Mouse (Mus musculus) hindbrain, postnatal 0 days (tissue): ENCODE data around the gene Msln. TPM values are rescaled to one million over a fixed set of nuclear protein-coding genes. Genes with fewer than 3 reads are reported as not detected.

Source experiments
- ATAC-seq: fragments of 200-750 bp; cut with Nextera tagmentation; 2 replicates; pipeline ENCODE4 v1.8.0; 2017; ENCODE audit warnings: mild to moderate bottlenecking, moderate TSS enrichment, moderate library complexity
- DNase-seq: peaks from one replicate; pipeline ENCODE4 v3.0.0-alpha.2; 2015; ENCODE audit warnings: low spot score
- H3K27ac ChIP-seq: fragments of 300-500 bp; sonication (generic); 2 replicates; pipeline ENCODE4 v1.5.1; 2014; ENCODE audit warnings: mild to moderate bottlenecking
- H3K27me3 ChIP-seq: fragments of 300-500 bp; sonication (generic); 2 replicates; pipeline ENCODE4 v1.6.1; 2014; ENCODE audit warnings: low read length, mixed read lengths; ENCODE audit not compliant: insufficient read depth
- H3K36me3 ChIP-seq: fragments of 300-500 bp; sonication (generic); 2 replicates; pipeline ENCODE4 v1.6.1; 2014; ENCODE audit warnings: low read length, mixed read lengths; ENCODE audit not compliant: insufficient read depth
- H3K4me1 ChIP-seq: fragments of 300-500 bp; sonication (generic); 2 replicates; pipeline ENCODE4 v1.6.1; 2014; ENCODE audit warnings: antibody characterized with exemption, low read length, mixed read lengths; ENCODE audit not compliant: insufficient read depth
- H3K4me2 ChIP-seq: fragments of 300-500 bp; sonication (generic); 2 replicates; pipeline ENCODE4 v1.6.1; 2014; ENCODE audit warnings: low read depth, mild to moderate bottlenecking, low read length, moderate library complexity, mixed read lengths
- H3K4me3 ChIP-seq: fragments of 300-500 bp; sonication (generic); 2 replicates; pipeline ENCODE4 v1.5.1; 2014; ENCODE audit warnings: low read length
- H3K9ac ChIP-seq: fragments of 300-500 bp; sonication (generic); replicated peaks from 2 replicates; pipeline ENCODE4 v1.6.1; 2014; ENCODE audit warnings: mild to moderate bottlenecking, low read length, moderate library complexity, mixed read lengths
- H3K9me3 ChIP-seq: fragments of 300-500 bp; sonication (generic); 2 replicates; pipeline ENCODE4 v1.6.1; 2016; ENCODE audit warnings: low read length, mixed read lengths
- CTCF ChIP-seq: IDR thresholded peaks from 2 replicates; pipeline ENCODE4 v1.5.1; 2016; ENCODE audit warnings: antibody characterized with exemption, control low read depth, low read depth
- whole genome bisulfite sequencing: fragments of 180-500 bp; shearing (Covaris S2); extraction: QIAGEN DNeasy Blood & Tissue Kit; methylation state at CpG from one replicate; pipeline ENCODE4 v1.1.7; 2014; 5-methylcytosine and 5-hydroxymethylcytosine counted together
- microRNA-seq, 2 experiments: library from miRNA; unstranded; fragments of <30 nt; microRNA quantifications; one replicate each; pipeline ENCODE4; 2016
- polyA plus RNA-seq: library from polyadenylated mRNA; unstranded; fragments of >200 nt; fragmentation: Nextera tagmentation; extraction: Ambion mirVana; gene quantifications from 2 replicates; pipeline ENCODE4 v1.2.1, GENCODE M21; 2015
- total RNA-seq: library from RNA; depleted of rRNA; stranded (reverse); fragments of >200 nt; gene quantifications from 2 replicates; pipeline ENCODE4 v1.2.3, GENCODE M21; 2014; rRNA removed

The Msln gene
- total and polyA plus RNA-seq, 2 experiments from 2014 or later = 1.1 to 2.0 TPM

- Histone ChIP-seq H3K9ac (no peak overlapping the region), H3K9me3 (no peaks in the 10 kb centered on the region), H3K4me1 (no peaks in the 10 kb centered on the region), H3K27ac (no peak overlapping the region), H3K27me3 (no peaks in the 10 kb centered on the region), H3K36me3 (no peaks in the 10 kb centered on the region), H3K4me3 (no peak overlapping the region), H3K4me2 (no peak overlapping the region)
- WGBS = 59% methylated on average over 9 of the region's 9 CpGs
- DNase-seq (no peak), ATAC-seq (no peak)
- TF ChIP-seq CTCF = peak; percentile 54
Measured at GRCm38 (mm10) chr17:25700863-25701496, 53.2 kb downstream of the Msln start.

Small RNA genes lying within 50 kb of the gene (microRNA-seq; reads per million reads assigned to microRNA genes)
- gene Gm25083 (0 reads per million in 2 experiments), gene Mir6966 (0.36 to 0.53 reads per million in 2 experiments)

Other genes starting within 250 kb of the Msln start
- 52.1 and 54.5 TPM in 2 replicates for gene Sox8, start 183.7 kb downstream of the Msln start, total RNA-seq
- gene Sox8, start 183.7 kb downstream of the Msln start, polyA plus RNA-seq = 28.9 and 31.5 TPM in 2 replicates
- 38.1 and 45.1 TPM in 2 replicates for gene Lmf1, start 175.3 kb downstream of the Msln start, total RNA-seq
- 21.4 and 22.4 TPM in 2 replicates for gene Lmf1, start 175.3 kb downstream of the Msln start, polyA plus RNA-seq
- gene Gng13, start 37.2 kb downstream of the Msln start, total RNA-seq = 10.9 TPM in 1 of 2 replicates, not detected in the other
- gene Gng13, start 37.2 kb downstream of the Msln start, polyA plus RNA-seq = 22.0 and 23.7 TPM in 2 replicates
- gene Chtf18, start 27.0 kb downstream of the Msln start, total RNA-seq = 4.9 and 7.8 TPM in 2 replicates
- 4.9 and 5.4 TPM in 2 replicates for gene Chtf18, start 27.0 kb downstream of the Msln start, polyA plus RNA-seq
- gene Rpusd1, start 26.7 kb downstream of the Msln start, total RNA-seq = 10.1 and 18.7 TPM in 2 replicates
- gene Rpusd1, start 26.7 kb downstream of the Msln start, polyA plus RNA-seq = 27.5 and 27.9 TPM in 2 replicates
- 0.05 TPM in 1 of 2 replicates, not detected in the other for gene Mslnl, start 18.3 kb downstream of the Msln start, total RNA-seq
- gene Mslnl, start 18.3 kb downstream of the Msln start, polyA plus RNA-seq = not detected in 2 replicates
- gene Narfl, start 19.4 kb upstream of the Msln start, total RNA-seq = 22.2 and 28.2 TPM in 2 replicates
- 27.5 and 27.9 TPM in 2 replicates for gene Narfl, start 19.4 kb upstream of the Msln start, polyA plus RNA-seq
- 159 and 171 TPM in 2 replicates for gene Haghl, start 31.3 kb upstream of the Msln start, total RNA-seq
- 219 and 225 TPM in 2 replicates for gene Haghl, start 31.3 kb upstream of the Msln start, polyA plus RNA-seq
- gene Ccdc78, start 32.2 kb upstream of the Msln start, total RNA-seq = 0.10 and 0.50 TPM in 2 replicates
- 1.0 and 1.2 TPM in 2 replicates for gene Ccdc78, start 32.2 kb upstream of the Msln start, polyA plus RNA-seq
- 80.6 and 101 TPM in 2 replicates for gene Fam173a, start 38.5 kb upstream of the Msln start, total RNA-seq
- 117 and 121 TPM in 2 replicates for gene Fam173a, start 38.5 kb upstream of the Msln start, polyA plus RNA-seq
- gene AC134908.4, start 41.3 kb upstream of the Msln start, total RNA-seq = 0.31 TPM in 1 of 2 replicates, not detected in the other
- 2.0 and 3.9 TPM in 2 replicates for gene AC134908.4, start 41.3 kb upstream of the Msln start, polyA plus RNA-seq
- gene Metrn, start 42.8 kb upstream of the Msln start, total RNA-seq = 500 and 557 TPM in 2 replicates
- gene Metrn, start 42.8 kb upstream of the Msln start, polyA plus RNA-seq = 102 and 116 TPM in 2 replicates
- gene Fbxl16, start 54.7 kb upstream of the Msln start, total RNA-seq = 143 and 146 TPM in 2 replicates
- gene Fbxl16, start 54.7 kb upstream of the Msln start, polyA plus RNA-seq = 44.0 and 45.8 TPM in 2 replicates
- gene Wdr24, start 69.2 kb upstream of the Msln start, total RNA-seq = 31.3 and 39.7 TPM in 2 replicates
- 21.0 and 22.6 TPM in 2 replicates for gene Wdr24, start 69.2 kb upstream of the Msln start, polyA plus RNA-seq
- 57.0 and 61.0 TPM in 2 replicates for gene Jmjd8, start 74.5 kb upstream of the Msln start, total RNA-seq
- gene Jmjd8, start 74.5 kb upstream of the Msln start, polyA plus RNA-seq = 38.6 and 41.3 TPM in 2 replicates
- 271 and 273 TPM in 2 replicates for gene Stub1, start 79.0 kb upstream of the Msln start, total RNA-seq
- 369 and 370 TPM in 2 replicates for gene Stub1, start 79.0 kb upstream of the Msln start, polyA plus RNA-seq
- gene Rhbdl1, start 82.9 kb upstream of the Msln start, total RNA-seq = 122 and 135 TPM in 2 replicates
- 78.6 and 80.0 TPM in 2 replicates for gene Rhbdl1, start 82.9 kb upstream of the Msln start, polyA plus RNA-seq
- gene Gm20683, start 87.4 kb upstream of the Msln start, total RNA-seq = 22.8 and 40.0 TPM in 2 replicates
- gene Gm20683, start 87.4 kb upstream of the Msln start, polyA plus RNA-seq = 12.6 and 12.9 TPM in 2 replicates
- 39.8 and 64.1 TPM in 2 replicates for gene Rhot2, start 90.5 kb upstream of the Msln start, total RNA-seq
- gene Rhot2, start 90.5 kb upstream of the Msln start, polyA plus RNA-seq = 14.6 and 15.8 TPM in 2 replicates
- gene Wdr90, start 107.1 kb upstream of the Msln start, total RNA-seq = 54.5 and 75.5 TPM in 2 replicates
- 13.2 TPM in 2 replicates for gene Wdr90, start 107.1 kb upstream of the Msln start, polyA plus RNA-seq
- 27.0 and 32.1 TPM in 2 replicates for gene Mcrip2, start 114.4 kb upstream of the Msln start, total RNA-seq
- gene Mcrip2, start 114.4 kb upstream of the Msln start, polyA plus RNA-seq = 54.3 and 54.7 TPM in 2 replicates
- 50.0 and 63.1 TPM in 2 replicates for gene Mettl26, start 120.7 kb upstream of the Msln start, total RNA-seq
- gene Mettl26, start 120.7 kb upstream of the Msln start, polyA plus RNA-seq = 62.9 and 64.8 TPM in 2 replicates
- 1.2 and 1.5 TPM in 2 replicates for gene Wfikkn1, start 126.5 kb upstream of the Msln start, total RNA-seq
- 0.33 and 0.58 TPM in 2 replicates for gene Wfikkn1, start 126.5 kb upstream of the Msln start, polyA plus RNA-seq
- gene Rab40c, start 165.3 kb upstream of the Msln start, total RNA-seq = 33.2 and 39.1 TPM in 2 replicates
- 34.7 and 35.3 TPM in 2 replicates for gene Rab40c, start 165.3 kb upstream of the Msln start, polyA plus RNA-seq
- gene Pigq, start 190.6 kb upstream of the Msln start, total RNA-seq = 90.6 and 99.7 TPM in 2 replicates
- 69.7 and 76.3 TPM in 2 replicates for gene Pigq, start 190.6 kb upstream of the Msln start, polyA plus RNA-seq
- 0.61 and 0.68 TPM in 2 replicates for gene Nhlrc4, start 190.6 kb upstream of the Msln start, total RNA-seq
- 0.30 and 0.72 TPM in 2 replicates for gene Nhlrc4, start 190.6 kb upstream of the Msln start, polyA plus RNA-seq
- 5.6 and 7.2 TPM in 2 replicates for gene A930017K11Rik, start 198.2 kb upstream of the Msln start, total RNA-seq
- gene A930017K11Rik, start 198.2 kb upstream of the Msln start, polyA plus RNA-seq = 4.4 and 5.0 TPM in 2 replicates
- gene Capn15, start 231.4 kb upstream of the Msln start, total RNA-seq = 35.1 and 41.4 TPM in 2 replicates
- gene Capn15, start 231.4 kb upstream of the Msln start, polyA plus RNA-seq = 19.0 and 20.1 TPM in 2 replicates